23 mouse cellular contexts compared by ENCODE assay signal in the genomic region with DNA sequence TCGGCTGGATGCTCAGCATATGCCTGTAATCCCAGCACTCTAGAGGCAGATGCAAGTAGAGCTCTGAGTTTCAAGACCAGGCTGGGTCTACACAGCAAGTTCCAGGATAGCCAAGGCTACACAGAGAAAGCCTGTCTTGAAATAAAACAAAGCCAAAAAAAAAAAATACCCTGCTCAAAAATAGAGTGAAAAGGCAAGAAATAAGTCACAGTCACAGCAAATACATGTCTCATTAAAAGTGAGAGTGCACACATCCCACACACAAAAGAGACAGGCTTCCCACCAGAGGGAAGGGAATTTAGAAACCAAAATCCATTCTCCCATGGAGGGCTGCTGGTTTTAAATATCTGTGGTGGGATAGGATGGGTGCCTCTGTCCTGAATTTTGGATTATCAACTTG. TPM values are rescaled to one million over a fixed set of nuclear protein-coding genes. Genes with fewer than 3 reads are reported as not detected.
DNase-seq lines count a peak whose midpoint lies in the region; TF ChIP-seq lines count a peak whose summit lies in the region.
"Had no signal": no experiment of that assay in that cellular context is flagged by ENCODE, and none has a peak within 500 bp of the region (broad histone marks: within the 10 kb centered on the region; RNA-seq: fewer than 3 reads in every experiment).

No protein-coding gene starts in this region.

- H3K4me3 ChIP-seq in layer of hippocampus, adult 2 months = no peak overlapping the region
- no peak overlapping the region for H3K4me3 ChIP-seq in cortical plate, adult 2 months (ENCODE audit: insufficient read depth, low read length)
- no peak overlapping the region for H3K4me3 ChIP-seq in myocyte
- H3K4me3 ChIP-seq: embryonic facial prominence, embryonic 13.5 days; embryonic facial prominence, embryonic 15.5 days; forebrain, embryonic 13.5 days; forebrain, embryonic 15.5 days had no signal

- H3K27ac ChIP-seq in layer of hippocampus, adult 2 months = peak overlapping the region; percentile 43; the same call in 1 of the 2 replicates
- H3K27ac ChIP-seq in cortical plate, adult 2 months (ENCODE audit: insufficient read depth, low read length) = peak overlapping the region; percentile 79
- H3K27ac ChIP-seq: embryonic facial prominence, embryonic 13.5 days; embryonic facial prominence, embryonic 15.5 days; forebrain, embryonic 13.5 days; forebrain, embryonic 15.5 days had no signal

- peak overlapping the region; percentile 100 for H3K4me2 ChIP-seq in myocyte (ENCODE audit: low read depth)
- H3K4me2 ChIP-seq: embryonic facial prominence, embryonic 13.5 days; embryonic facial prominence, embryonic 15.5 days; forebrain, embryonic 13.5 days; forebrain, embryonic 15.5 days had no signal

- H3ac ChIP-seq in myocyte (ENCODE audit: control insufficient read depth, insufficient read length) = no peak overlapping the region

- peaks cover 10% of the 10 kb centered on the region; the same call in 1 of the 2 replicates for H3K4me1 ChIP-seq in cortical plate, adult 2 months (ENCODE audit: control insufficient read depth, insufficient read depth, low read length)

- no peaks in the 10 kb centered on the region for H3K36me3 ChIP-seq in myocyte (ENCODE audit: control insufficient read depth, insufficient read depth)
- H3K36me3 ChIP-seq: embryonic facial prominence, embryonic 13.5 days; embryonic facial prominence, embryonic 15.5 days; forebrain, embryonic 15.5 days had no signal

- DNase-seq in layer of hippocampus, adult 2 months (ENCODE audit: low spot score in 2 of 2) = no peak
- DNase-seq in layer of hippocampus, postnatal 25 days (ENCODE audit: extremely low spot score in 1 of 2, low spot score in 1 of 2) = no peak
- DNase-seq in brain, adult 2 months (ENCODE audit: low read depth, low spot score) = peak; percentile 70
- no peak for DNase-seq in kidney, adult 9 months
- no peak for DNase-seq in urinary bladder, postnatal 25 days (ENCODE audit: low spot score)
- no peak for DNase-seq in lung, postnatal 10 days
- DNase-seq: adrenal gland, adult 2 months; adrenal gland, postnatal 10 days; adrenal gland, postnatal 25 days; cerebellum, adult 11-12 months; cerebellum, adult 2 months; cerebellum, adult 9-10 months; cerebellum, postnatal 10 days; cerebellum, postnatal 25 days; embryo, embryonic 11 days; forebrain, postnatal 0 days had no signal

- no peak for TF ChIP-seq POLR2A in cortical plate, adult 2 months (IDR thresholded peaks at IDR 0.05; ENCODE audit: extremely low read depth, insufficient read depth, low read length)
- TF ChIP-seq POLR2A in myocyte (IDR thresholded peaks at IDR 0.05; ENCODE audit: insufficient read length, low read depth) = no peak

- no peaks in the 10 kb centered on the region for H3K79me2 ChIP-seq in myocyte (ENCODE audit: control insufficient read depth, insufficient read depth)

- H3K27me3 ChIP-seq in myocyte (ENCODE audit: control insufficient read depth, insufficient read depth, insufficient read length) = no peaks in the 10 kb centered on the region
- H3K27me3 ChIP-seq: forebrain, embryonic 15.5 days had no signal

- no peak for TF ChIP-seq CTCF in layer of hippocampus, adult 2 months (conservative IDR thresholded peaks at IDR 0.05)
- no peak for TF ChIP-seq CTCF in cortical plate, adult 2 months (IDR thresholded peaks at IDR 0.05; ENCODE audit: extremely low read depth, insufficient read depth, low read length)

TF ChIP-seq in myocyte, 11 proteins besides CTCF, POLR2A, EP300 and RAD21:
- TF ChIP-seq MYOG (IDR thresholded peaks at IDR 0.05; ENCODE audit: control insufficient read depth in 1 of 3, insufficient read depth in 1 of 3, insufficient read length in 2 of 3, low read depth in 2 of 3) = no peak
- no peak for TF ChIP-seq USF1 (IDR thresholded peaks at IDR 0.05; ENCODE audit: low read depth)
- no peak for TF ChIP-seq E2F4 (IDR thresholded peaks at IDR 0.05; ENCODE audit: insufficient read depth)
- no peak for TF ChIP-seq REST (IDR thresholded peaks at IDR 0.05; ENCODE audit: insufficient read depth, insufficient read length)
- no peak for TF ChIP-seq MYOD1 (IDR thresholded peaks at IDR 0.05; ENCODE audit: control insufficient read depth in 1 of 3, insufficient read length in 2 of 3, low read depth in 2 of 3)
- TF ChIP-seq TCF3 (IDR thresholded peaks at IDR 0.05; ENCODE audit: insufficient read length, low read depth) = no peak
- TF ChIP-seq POLR2AphosphoS2 (IDR thresholded peaks at IDR 0.05; ENCODE audit: insufficient read length, low read depth) = no peak
- TF ChIP-seq CEBPB (IDR thresholded peaks at IDR 0.05; ENCODE audit: insufficient read depth, poor library complexity, severe bottlenecking) = no peak
- no peak for TF ChIP-seq SRF (IDR thresholded peaks at IDR 0.05; ENCODE audit: control insufficient read depth, insufficient read length, low read depth)
- no peak for TF ChIP-seq MAX (IDR thresholded peaks at IDR 0.05; ENCODE audit: low read depth)
- TF ChIP-seq TCF12 (IDR thresholded peaks at IDR 0.05; ENCODE audit: insufficient read depth, poor library complexity, severe bottlenecking) = no peak

RNA-seq across cellular contexts. Expression of a gene that starts 1.9 kb away (rescaled TPM):
- 1 to 10 TPM in 1 of 2 experiments, under 1 TPM in 1; 0.95 to 1.4 TPM for total RNA-seq in layer of hippocampus, adult 2 months (2021)
- 1 to 10 TPM in 1 of 2 experiments, under 1 TPM in 1; 0.64 to 1.3 TPM for total RNA-seq in layer of hippocampus, postnatal 25 days (2021)
- 2.9 and 3.2 TPM in 2 replicates for polyA plus RNA-seq in cortical plate, adult 2 months (2012; rRNA removed)
- 3.3 TPM for polyA plus RNA-seq in myocyte (2012; fragmentation: generic; extraction: Trizol)

RNA-seq across cellular contexts. Expression of a gene that starts 2.5 kb away (rescaled TPM):
- total RNA-seq in layer of hippocampus, adult 2 months (2021) = under 1 TPM; 0.36 to 0.56 TPM
- total RNA-seq in layer of hippocampus, postnatal 25 days (2021) = 1 to 10 TPM in 1 of 2 experiments, under 1 TPM in 1; 0.57 to 1.2 TPM
- polyA plus RNA-seq in cortical plate, adult 2 months (2012; rRNA removed) = 1.4 and 1.5 TPM in 2 replicates
- 0.08 TPM for polyA plus RNA-seq in myocyte (2012; fragmentation: generic; extraction: Trizol)
- total RNA-seq: adrenal gland, adult 2 months had no signal
- polyA plus RNA-seq: adrenal gland, adult 2 months; embryonic facial prominence, embryonic 11.5 days; embryonic facial prominence, embryonic 13.5 days had no signal

RNA-seq across cellular contexts. Expression of a gene that starts 19.4 kb away (rescaled TPM):
- 100 to 1,000 TPM; 102 to 105 TPM for total RNA-seq in layer of hippocampus, adult 2 months (2021)
- 100 to 1,000 TPM in 1 of 2 experiments, 10 to 100 TPM in 1; 88.1 to 103 TPM for total RNA-seq in layer of hippocampus, postnatal 25 days (2021)
- 82.5 and 104 TPM in 2 replicates for polyA plus RNA-seq in cortical plate, adult 2 months (2012; rRNA removed)
- 1.1 TPM for polyA plus RNA-seq in myocyte (2012; fragmentation: generic; extraction: Trizol)

RNA-seq across cellular contexts. Expression of a gene that starts 32.6 kb away (rescaled TPM):
- total RNA-seq in layer of hippocampus, adult 2 months (2021) = 10 to 100 TPM; 42.3 to 45.4 TPM
- 10 to 100 TPM; 39.8 to 47.8 TPM for total RNA-seq in layer of hippocampus, postnatal 25 days (2021)
- polyA plus RNA-seq in cortical plate, adult 2 months (2012; rRNA removed) = 64.9 and 82.8 TPM in 2 replicates
- 42.6 TPM for polyA plus RNA-seq in myocyte (2012; fragmentation: generic; extraction: Trizol)

RNA-seq across cellular contexts. Expression of a gene that starts 55.1 kb away (rescaled TPM):
- 100 to 1,000 TPM; 186 to 201 TPM for total RNA-seq in layer of hippocampus, adult 2 months (2021)
- total RNA-seq in layer of hippocampus, postnatal 25 days (2021) = 100 to 1,000 TPM; 189 to 193 TPM
- 330 and 345 TPM in 2 replicates for polyA plus RNA-seq in cortical plate, adult 2 months (2012; rRNA removed)
- polyA plus RNA-seq in myocyte (2012; fragmentation: generic; extraction: Trizol) = 84.7 TPM
